In the genomic region with DNA sequence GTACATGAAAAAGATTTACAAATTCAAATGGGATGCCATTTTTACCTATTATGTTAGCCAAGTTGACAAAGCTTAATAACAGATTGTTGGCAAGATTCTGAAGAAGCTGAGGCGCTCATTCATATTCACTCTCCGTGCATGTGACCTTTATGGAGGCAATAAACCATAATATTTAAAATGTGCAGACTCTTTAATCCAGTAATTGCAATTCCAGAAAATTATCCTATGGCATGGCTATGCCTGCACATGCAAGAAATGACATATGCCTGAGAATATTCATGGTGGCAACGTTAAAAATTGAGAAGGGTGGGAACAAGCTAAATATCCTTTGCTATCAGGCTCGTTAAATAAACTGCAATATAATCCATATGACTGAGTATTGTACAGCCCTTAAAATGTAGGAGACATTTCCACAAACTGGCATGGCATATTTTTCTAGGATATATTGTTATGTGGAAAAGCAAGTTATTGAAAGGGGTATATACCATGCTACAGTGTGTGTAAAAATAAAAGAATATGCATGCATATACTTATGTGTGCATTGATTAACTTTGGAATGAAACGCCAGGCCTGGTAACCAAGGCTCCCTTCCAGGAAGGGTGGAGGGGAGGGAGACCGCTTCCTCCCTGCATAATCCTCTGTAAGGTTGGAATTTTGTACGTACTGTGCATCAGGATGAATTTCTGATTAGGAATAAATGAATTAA, we compare ENCODE assay signal across 24 mouse cellular contexts. TPM values are rescaled to one million over a fixed set of nuclear protein-coding genes. Genes with fewer than 3 reads are reported as not detected.
DNase-seq lines count a peak whose midpoint lies in the region; ATAC-seq and TF ChIP-seq lines count a peak whose summit lies in the region.
"Had no signal": no experiment of that assay in that cellular context is flagged by ENCODE, and none has a peak within 500 bp of the region (broad histone marks: within the 10 kb centered on the region; RNA-seq: fewer than 3 reads in every experiment).

No protein-coding gene starts in this region.

- H3K9me3 ChIP-seq in forebrain, embryonic 15.5 days, result no peaks in the 10 kb centered on the region
- no peaks in the 10 kb centered on the region for H3K9me3 ChIP-seq in forebrain, embryonic 11.5 days (ENCODE audit: control insufficient read depth, low read length)
- no peaks in the 10 kb centered on the region for H3K9me3 ChIP-seq in forebrain, embryonic 16.5 days (ENCODE audit: control insufficient read depth, low read length)
- no peaks in the 10 kb centered on the region for H3K9me3 ChIP-seq in hindbrain, postnatal 0 days (ENCODE audit: low read length)
- H3K9me3 ChIP-seq: embryonic facial prominence, embryonic 12.5 days; embryonic facial prominence, embryonic 15.5 days; heart, embryonic 13.5 days; hindbrain, embryonic 12.5 days; hindbrain, embryonic 15.5 days; intestine, embryonic 15.5 days had no signal

- H3K9ac ChIP-seq in forebrain, embryonic 15.5 days (replicated peaks), result no peak overlapping the region
- no peak overlapping the region for H3K9ac ChIP-seq in forebrain, embryonic 11.5 days (ENCODE audit: low read length)
- no peak overlapping the region for H3K9ac ChIP-seq in forebrain, embryonic 16.5 days (replicated peaks; ENCODE audit: low read depth, low read length)
- no peak overlapping the region for H3K9ac ChIP-seq in hindbrain, postnatal 0 days (replicated peaks; ENCODE audit: low read length)
- H3K9ac ChIP-seq: embryonic facial prominence, embryonic 12.5 days; embryonic facial prominence, embryonic 15.5 days; heart, embryonic 13.5 days; hindbrain, embryonic 12.5 days; hindbrain, embryonic 15.5 days; intestine, embryonic 15.5 days had no signal

- TF ChIP-seq CTCF in layer of hippocampus, adult 2 months (conservative IDR thresholded peaks at IDR 0.05), result no peak
- TF ChIP-seq CTCF in hindbrain, postnatal 0 days (IDR thresholded peaks at IDR 0.05; ENCODE audit: low read depth), result no peak

- peaks cover 18% of the 10 kb centered on the region for H3K4me1 ChIP-seq in forebrain, embryonic 15.5 days
- no peaks in the 10 kb centered on the region for H3K4me1 ChIP-seq in forebrain, embryonic 11.5 days (replicated peaks; ENCODE audit: control insufficient read depth, insufficient read depth, low read length)
- H3K4me1 ChIP-seq in forebrain, embryonic 16.5 days (replicated peaks; ENCODE audit: control insufficient read depth, insufficient read depth, low read length), result peaks cover 16% of the 10 kb centered on the region
- H3K4me1 ChIP-seq in hindbrain, postnatal 0 days (ENCODE audit: insufficient read depth, low read length), result no peaks in the 10 kb centered on the region
- H3K4me1 ChIP-seq: embryonic facial prominence, embryonic 12.5 days; embryonic facial prominence, embryonic 15.5 days; heart, embryonic 13.5 days; hindbrain, embryonic 12.5 days; intestine, embryonic 15.5 days had no signal

- H3K36me3 ChIP-seq in forebrain, embryonic 15.5 days, result no peaks in the 10 kb centered on the region
- H3K36me3 ChIP-seq in forebrain, embryonic 11.5 days (ENCODE audit: control insufficient read depth, insufficient read depth, low read length), result no peaks in the 10 kb centered on the region
- no peaks in the 10 kb centered on the region for H3K36me3 ChIP-seq in forebrain, embryonic 16.5 days (ENCODE audit: control insufficient read depth, insufficient read depth)
- H3K36me3 ChIP-seq in hindbrain, postnatal 0 days (ENCODE audit: insufficient read depth, low read length), result no peaks in the 10 kb centered on the region
- H3K36me3 ChIP-seq: embryonic facial prominence, embryonic 12.5 days; embryonic facial prominence, embryonic 15.5 days; heart, embryonic 13.5 days; hindbrain, embryonic 12.5 days; hindbrain, embryonic 15.5 days; intestine, embryonic 15.5 days had no signal

- H3K4me3 ChIP-seq in forebrain, embryonic 15.5 days, result no peak overlapping the region
- H3K4me3 ChIP-seq in forebrain, embryonic 11.5 days (ENCODE audit: low read depth, low read length), result no peak overlapping the region
- no peak overlapping the region for H3K4me3 ChIP-seq in layer of hippocampus, adult 2 months
- H3K4me3 ChIP-seq in forebrain, embryonic 16.5 days (replicated peaks; ENCODE audit: low read length), result no peak overlapping the region
- H3K4me3 ChIP-seq in hindbrain, postnatal 0 days (ENCODE audit: low read length), result no peak overlapping the region
- H3K4me3 ChIP-seq: embryonic facial prominence, embryonic 12.5 days; embryonic facial prominence, embryonic 15.5 days; heart, embryonic 13.5 days; hindbrain, embryonic 12.5 days; hindbrain, embryonic 15.5 days; intestine, embryonic 15.5 days had no signal

- 50% methylated on average over 7 of the region's 7 CpGs for WGBS in forebrain, embryonic 15.5 days
- 85% methylated on average over 7 of the region's 7 CpGs for WGBS in forebrain, embryonic 11.5 days
- 37% methylated on average over 7 of the region's 7 CpGs for WGBS in forebrain, embryonic 16.5 days
- 67% methylated on average over 7 of the region's 7 CpGs for WGBS in hindbrain, postnatal 0 days

- peak; percentile 87 for ATAC-seq in forebrain, embryonic 15.5 days (replicated peaks)
- no peak for ATAC-seq in forebrain, embryonic 11.5 days (replicated peaks; ENCODE audit: low FRiP score)
- ATAC-seq in forebrain, embryonic 16.5 days, result peak; percentile 87
- no peak for ATAC-seq in hindbrain, postnatal 0 days
- ATAC-seq: CD4-positive, CD25-positive, alpha-beta regulatory T cell, adult 4 months; intestine, embryonic 15.5 days had no signal

- DNase-seq in forebrain, embryonic 11.5 days (ENCODE audit: low spot score), result no peak
- DNase-seq in layer of hippocampus, adult 2 months (ENCODE audit: low spot score in 2 of 2), result no peak
- no peak for DNase-seq in layer of hippocampus, postnatal 36 days
- no peak for DNase-seq in hindbrain, postnatal 0 days (ENCODE audit: low spot score)
- DNase-seq: adrenal gland, adult 2 months; adrenal gland, postnatal 14 days; cerebellum, adult 18-20 months; cerebellum, adult 9-10 months; cerebellum, postnatal 14 days; gastrocnemius, postnatal 10 days; gastrocnemius, postnatal 36 days; kidney, adult 11 months; kidney, adult 8-10 months had no signal

- no peaks in the 10 kb centered on the region for H3K27me3 ChIP-seq in forebrain, embryonic 15.5 days
- no peaks in the 10 kb centered on the region for H3K27me3 ChIP-seq in forebrain, embryonic 11.5 days (ENCODE audit: control insufficient read depth, insufficient read depth, low read length)
- no peaks in the 10 kb centered on the region for H3K27me3 ChIP-seq in forebrain, embryonic 16.5 days (replicated peaks; ENCODE audit: control insufficient read depth, insufficient read depth, low read length)
- no peaks in the 10 kb centered on the region for H3K27me3 ChIP-seq in hindbrain, postnatal 0 days (ENCODE audit: insufficient read depth, low read length)
- H3K27me3 ChIP-seq: embryonic facial prominence, embryonic 12.5 days; heart, embryonic 13.5 days; hindbrain, embryonic 12.5 days; hindbrain, embryonic 15.5 days; intestine, embryonic 15.5 days had no signal

- peak overlapping the region; percentile 81 for H3K27ac ChIP-seq in forebrain, embryonic 15.5 days (replicated peaks)
- H3K27ac ChIP-seq in forebrain, embryonic 11.5 days (ENCODE audit: low read depth, low read length), result no peak overlapping the region
- H3K27ac ChIP-seq in layer of hippocampus, adult 2 months, result peak overlapping the region; percentile 49; the same call in 1 of the 2 replicates
- H3K27ac ChIP-seq in forebrain, embryonic 16.5 days (ENCODE audit: low read length), result peak overlapping the region; percentile 72
- no peak overlapping the region for H3K27ac ChIP-seq in hindbrain, postnatal 0 days
- H3K27ac ChIP-seq: embryonic facial prominence, embryonic 12.5 days; embryonic facial prominence, embryonic 15.5 days; heart, embryonic 13.5 days; hindbrain, embryonic 12.5 days; hindbrain, embryonic 15.5 days; intestine, embryonic 15.5 days had no signal

- H3K4me2 ChIP-seq in forebrain, embryonic 15.5 days (replicated peaks), result no peak overlapping the region
- H3K4me2 ChIP-seq in forebrain, embryonic 11.5 days (ENCODE audit: low read depth, low read length, severe bottlenecking), result no peak overlapping the region
- peak overlapping the region; percentile 9 for H3K4me2 ChIP-seq in forebrain, embryonic 16.5 days (ENCODE audit: low read length)
- H3K4me2 ChIP-seq in hindbrain, postnatal 0 days (ENCODE audit: low read depth, low read length), result no peak overlapping the region
- H3K4me2 ChIP-seq: embryonic facial prominence, embryonic 12.5 days; embryonic facial prominence, embryonic 15.5 days; heart, embryonic 13.5 days; hindbrain, embryonic 12.5 days; hindbrain, embryonic 15.5 days; intestine, embryonic 15.5 days had no signal

RNA-seq across cellular contexts. Expression of a gene that starts 16.1 kb away (rescaled TPM):
- 31.3 and 33.9 TPM in 2 replicates for polyA plus RNA-seq in forebrain, embryonic 15.5 days (2015; fragmentation: Nextera tagmentation; extraction: Ambion mirVana)
- polyA plus RNA-seq in forebrain, embryonic 11.5 days (2014; fragmentation: Nextera tagmentation; extraction: Ambion mirVana), result 6.4 and 7.3 TPM in 2 replicates
- 100 to 1,000 TPM; 226 to 238 TPM for total RNA-seq in layer of hippocampus, adult 2 months (2021)
- total RNA-seq in layer of hippocampus, postnatal 36 days (2021), result 100 to 1,000 TPM; 199 to 229 TPM
- 36.0 and 37.4 TPM in 2 replicates for polyA plus RNA-seq in forebrain, embryonic 16.5 days (2015; fragmentation: Nextera tagmentation; extraction: Ambion mirVana)
- total RNA-seq in hindbrain, postnatal 0 days (2014; rRNA removed), result 88.4 and 90.8 TPM in 2 replicates
- polyA plus RNA-seq in hindbrain, postnatal 0 days (2015; fragmentation: Nextera tagmentation; extraction: Ambion mirVana), result 23.5 and 24.5 TPM in 2 replicates
- total RNA-seq: granulocyte monocyte progenitor cell, adult 5-6 weeks; hematopoietic stem cell, adult 5-6 weeks had no signal

RNA-seq across cellular contexts. Expression of a gene that starts 29.0 kb away (rescaled TPM):
- polyA plus RNA-seq in forebrain, embryonic 15.5 days (2015; fragmentation: Nextera tagmentation; extraction: Ambion mirVana), result 68.8 and 72.9 TPM in 2 replicates
- polyA plus RNA-seq in forebrain, embryonic 11.5 days (2014; fragmentation: Nextera tagmentation; extraction: Ambion mirVana), result 81.4 and 85.2 TPM in 2 replicates
- 10 to 100 TPM; 42.8 to 46.5 TPM for total RNA-seq in layer of hippocampus, adult 2 months (2021)
- 10 to 100 TPM; 36.2 to 38.8 TPM for total RNA-seq in layer of hippocampus, postnatal 36 days (2021)
- polyA plus RNA-seq in forebrain, embryonic 16.5 days (2015; fragmentation: Nextera tagmentation; extraction: Ambion mirVana), result 72.7 and 73.7 TPM in 2 replicates
- total RNA-seq in hindbrain, postnatal 0 days (2014; rRNA removed), result 48.8 and 56.8 TPM in 2 replicates
- polyA plus RNA-seq in hindbrain, postnatal 0 days (2015; fragmentation: Nextera tagmentation; extraction: Ambion mirVana), result 60.6 and 63.4 TPM in 2 replicates

RNA-seq across cellular contexts. Expression of a gene that starts 29.4 kb away (rescaled TPM):
- 53.5 and 55.0 TPM in 2 replicates for polyA plus RNA-seq in forebrain, embryonic 15.5 days (2015; fragmentation: Nextera tagmentation; extraction: Ambion mirVana)
- polyA plus RNA-seq in forebrain, embryonic 11.5 days (2014; fragmentation: Nextera tagmentation; extraction: Ambion mirVana), result 70.5 and 73.0 TPM in 2 replicates
- total RNA-seq in layer of hippocampus, adult 2 months (2021), result 10 to 100 TPM; 28.6 to 32.7 TPM
- total RNA-seq in layer of hippocampus, postnatal 36 days (2021), result 10 to 100 TPM; 29.9 to 30.4 TPM
- 51.9 and 52.9 TPM in 2 replicates for polyA plus RNA-seq in forebrain, embryonic 16.5 days (2015; fragmentation: Nextera tagmentation; extraction: Ambion mirVana)
- 23.3 and 26.7 TPM in 2 replicates for total RNA-seq in hindbrain, postnatal 0 days (2014; rRNA removed)
- polyA plus RNA-seq in hindbrain, postnatal 0 days (2015; fragmentation: Nextera tagmentation; extraction: Ambion mirVana), result 71.2 and 71.4 TPM in 2 replicates

Comparison
In these comparisons a context has a peak if more than half of its experiments do, and no peak if none do; other contexts are left out.
1. ATAC-seq: peak in forebrain, embryonic 15.5 days (single experiment) and forebrain, embryonic 16.5 days (single experiment); none in forebrain, embryonic 11.5 days (single experiment) and hindbrain, postnatal 0 days (single experiment).
2. H3K27ac ChIP-seq: peak in forebrain, embryonic 15.5 days (single experiment), layer of hippocampus, adult 2 months (single experiment) and forebrain, embryonic 16.5 days (single experiment); none in forebrain, embryonic 11.5 days (single experiment) and hindbrain, postnatal 0 days (single experiment).